Mouse (Mus musculus) small intestine, adult 2 months (tissue): ENCODE measurements at regions not wholly inside any gene's neighbourhood (a gene's known extent, or its start where the extent isn't known, plus 50 kb on each side); places are given as distances from the start of the nearest gene placed in this dataset.

Experiments used
- CTCF ChIP-seq: fragments of 200-500 bp; IDR thresholded peaks from 2 replicates; pipeline ENCODE4 v1.5.1; 2012; ENCODE audit warnings: low read depth, mild to moderate bottlenecking, control low read depth, inconsistent platforms, low read length, moderate library complexity, mixed read lengths; ENCODE audit not compliant: insufficient replicate concordance, insufficient read length; ENCODE audit errors: extremely low read depth
- POLR2A ChIP-seq: fragments of 200-500 bp; IDR thresholded peaks from 2 replicates; pipeline ENCODE4 v1.6.1; 2012; ENCODE audit warnings: low read depth, mild to moderate bottlenecking, control low read depth, inconsistent platforms, low read length, moderate library complexity

DNA sequence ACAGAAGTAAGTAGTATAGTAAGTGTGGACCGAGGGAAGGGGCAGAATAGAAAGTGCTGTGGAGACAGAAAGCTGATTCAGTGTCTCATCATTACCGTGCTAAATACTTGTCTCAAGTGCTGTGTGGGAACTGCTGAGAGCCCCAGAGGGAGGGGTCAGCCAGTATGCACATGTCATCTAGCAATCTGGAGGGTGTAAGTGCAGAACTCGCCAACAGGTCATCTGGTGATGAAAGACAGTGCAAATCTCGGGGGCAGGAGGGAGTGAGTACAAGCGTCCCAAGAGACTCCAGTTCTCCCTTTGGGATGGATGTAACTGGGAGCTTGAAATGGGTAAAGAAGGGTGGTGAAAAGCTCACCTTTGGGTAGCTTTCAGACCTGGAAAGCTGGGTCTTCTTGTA is 535.7 kb downstream of the Bcl11a start:
- TF ChIP-seq POLR2A (no peak), CTCF (no peak)
